Mouse (Mus musculus) spleen, adult 2 months (tissue): ENCODE results near the gene Ext2.

Source experiments
- CTCF ChIP-seq: fragments of 200-500 bp; IDR thresholded peaks from 2 replicates; pipeline ENCODE4 v1.5.1; 2011; ENCODE audit warnings: mild to moderate bottlenecking, inconsistent platforms; ENCODE audit not compliant: insufficient read depth, insufficient read length, insufficient replicate concordance; ENCODE audit errors: extremely low read depth
- POLR2A ChIP-seq: fragments of 200-500 bp; IDR thresholded peaks from 2 replicates; pipeline ENCODE4 v1.6.1; 2011; ENCODE audit warnings: low read depth, low read length, inconsistent platforms

GRCm38 (mm10) chr2:93681321-93681720, 141.0 kb downstream of the Ext2 start:
- TF ChIP-seq CTCF (no peak), POLR2A (no peak)
